Comparison of ENCODE assay signal across 18 mouse cellular contexts in the genomic region with DNA sequence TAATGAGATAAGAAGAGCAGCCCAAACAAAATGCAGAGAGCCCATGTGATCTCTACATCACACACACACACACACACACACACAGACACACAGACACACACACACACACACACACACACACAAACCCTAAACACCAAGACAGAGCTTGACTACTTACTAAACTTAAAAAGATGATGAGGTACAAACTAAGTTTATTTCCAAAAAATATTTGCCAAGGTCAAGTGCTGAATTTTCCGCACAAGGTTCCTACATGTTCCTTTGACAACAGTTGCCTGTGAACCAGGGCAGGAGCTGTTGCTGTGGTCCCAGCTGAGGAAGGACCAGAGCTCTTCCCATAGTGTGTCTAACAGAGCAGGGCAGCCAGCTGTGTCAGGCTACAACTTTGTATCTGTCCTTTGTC. TPM values are rescaled to one million over a fixed set of nuclear protein-coding genes. Genes with fewer than 3 reads are reported as not detected.
DNase-seq lines count a peak whose midpoint lies in the region; ATAC-seq and TF ChIP-seq lines count a peak whose summit lies in the region.
"Had no signal": no experiment of that assay in that cellular context is flagged by ENCODE, and none has a peak within 500 bp of the region (broad histone marks: within the 10 kb centered on the region; RNA-seq: fewer than 3 reads in every experiment).

No protein-coding gene starts in this region.

- peaks cover 2% of the 10 kb centered on the region; the same call in 1 of the 2 replicates for H3K4me1 ChIP-seq in lung, adult 2 months (ENCODE audit: control insufficient read depth, insufficient read depth, low read length)
- H3K4me1 ChIP-seq in ES-E14 (ENCODE audit: control insufficient read depth in 2 of 2, insufficient read depth in 2 of 2, low read length in 2 of 2, poor library complexity in 1 of 2), result peaks cover 3 to 8% of the 10 kb centered on the region in 2 experiments; a peak in 3 of 4 replicates
- H3K4me1 ChIP-seq in forebrain, embryonic 13.5 days, result no peaks in the 10 kb centered on the region
- H3K4me1 ChIP-seq: forebrain, embryonic 15.5 days; intestine, embryonic 15.5 days; neural tube, embryonic 12.5 days had no signal

- TF ChIP-seq CTCF in gastrocnemius, adult 2 months (IDR thresholded peaks at IDR 0.05), result no peak
- no peak for TF ChIP-seq CTCF in lung, adult 2 months (IDR thresholded peaks at IDR 0.05; ENCODE audit: insufficient read depth, low read length)

- WGBS in lung, adult 2 months, result 44% methylated on average over 1 of the region's 1 CpGs
- WGBS in forebrain, embryonic 13.5 days, result 83% methylated on average over 1 of the region's 1 CpGs

- DNase-seq in gastrocnemius, adult 2 months, result no peak
- DNase-seq in gastrocnemius, adult 18-20 months (ENCODE audit: low spot score), result no peak
- DNase-seq in lung, adult 2 months, result no peak
- DNase-seq in lung, postnatal 14 days, result no peak
- DNase-seq in ES-E14 (ENCODE audit: low read depth, low spot score), result no peak
- DNase-seq in naive thymus-derived CD4-positive, alpha-beta T cell, adult 2 months (ENCODE audit: low read depth), result peak; percentile 62
- no peak for DNase-seq in kidney, postnatal 10 days
- DNase-seq: cerebellum, adult 9-11 months; embryo, embryonic 11 days; gastrocnemius, postnatal 10 days; left cerebral cortex, postnatal 4 days had no signal

- intact Hi-C loops in gastrocnemius, adult 2 months (cut with DNase I), result no loop called here

- in situ Hi-C loops in ES-E14 (cut with MboI; ENCODE audit: low sequenced_read_pairs in 2 of 2, unreplicated experiment in 2 of 2), result no loop called here

- peak overlapping the region; percentile 60 for H3K4me3 ChIP-seq in gastrocnemius, adult 2 months
- peak overlapping the region; percentile 44 for H3K4me3 ChIP-seq in lung, adult 2 months (replicated peaks; ENCODE audit: extremely low read depth, low read depth, low read length)
- no peak overlapping the region for H3K4me3 ChIP-seq in ES-E14 (ENCODE audit: insufficient read depth in 1 of 2, low read depth in 1 of 2, low read length in 2 of 2, poor library complexity in 1 of 2, severe bottlenecking in 1 of 2)
- H3K4me3 ChIP-seq in forebrain, embryonic 13.5 days, result no peak overlapping the region
- H3K4me3 ChIP-seq: forebrain, embryonic 15.5 days; intestine, embryonic 15.5 days; neural tube, embryonic 12.5 days had no signal

- no peak for ATAC-seq in forebrain, embryonic 13.5 days
- ATAC-seq: forebrain, embryonic 15.5 days; intestine, embryonic 15.5 days; midbrain, embryonic 16.5 days had no signal

- H3K9me3 ChIP-seq in ES-E14 (ENCODE audit: control insufficient read depth, insufficient read depth, low read depth, low read length), result no peaks in the 10 kb centered on the region
- no peaks in the 10 kb centered on the region for H3K9me3 ChIP-seq in forebrain, embryonic 13.5 days (replicated peaks)
- H3K9me3 ChIP-seq: forebrain, embryonic 15.5 days; intestine, embryonic 15.5 days; neural tube, embryonic 12.5 days had no signal

- H3K4me2 ChIP-seq in forebrain, embryonic 13.5 days, result no peak overlapping the region
- H3K4me2 ChIP-seq: forebrain, embryonic 15.5 days; intestine, embryonic 15.5 days; neural tube, embryonic 12.5 days had no signal

- H3K9ac ChIP-seq in ES-E14 (ENCODE audit: insufficient read depth, low read depth, low read length, poor library complexity, severe bottlenecking), result no peak overlapping the region
- no peak overlapping the region for H3K9ac ChIP-seq in forebrain, embryonic 13.5 days
- H3K9ac ChIP-seq: forebrain, embryonic 15.5 days; intestine, embryonic 15.5 days; neural tube, embryonic 12.5 days had no signal

- TF ChIP-seq POLR2A in lung, adult 2 months (IDR thresholded peaks at IDR 0.05; ENCODE audit: borderline replicate concordance, extremely low read depth, low read depth, low read length), result no peak

- peak overlapping the region; percentile 75 for H3K27ac ChIP-seq in gastrocnemius, adult 2 months
- peak overlapping the region; percentile 45; the same call in 1 of the 2 replicates for H3K27ac ChIP-seq in ES-E14 (ENCODE audit: insufficient read depth, low read depth, low read length, poor library complexity, severe bottlenecking)
- no peak overlapping the region for H3K27ac ChIP-seq in forebrain, embryonic 13.5 days
- H3K27ac ChIP-seq: forebrain, embryonic 15.5 days; intestine, embryonic 15.5 days; macrophage; neural tube, embryonic 12.5 days had no signal

- no peaks in the 10 kb centered on the region for H3K27me3 ChIP-seq in forebrain, embryonic 13.5 days
- H3K27me3 ChIP-seq: forebrain, embryonic 15.5 days; intestine, embryonic 15.5 days; neural tube, embryonic 12.5 days had no signal

- H3K36me3 ChIP-seq in ES-E14 (ENCODE audit: control insufficient read depth, insufficient read depth, low read length, poor library complexity, severe bottlenecking), result no peaks in the 10 kb centered on the region
- H3K36me3 ChIP-seq in forebrain, embryonic 13.5 days (ENCODE audit: poor library complexity, severe bottlenecking), result no peaks in the 10 kb centered on the region
- H3K36me3 ChIP-seq: forebrain, embryonic 15.5 days; intestine, embryonic 15.5 days; neural tube, embryonic 12.5 days had no signal

TF ChIP-seq in ES-E14, 5 proteins besides CTCF, POLR2A, EP300 and RAD21:
- TF ChIP-seq ZC3H11A (IDR thresholded peaks at IDR 0.05; ENCODE audit: borderline replicate concordance, low read depth, low read length), result no peak
- no peak for TF ChIP-seq MAFK (IDR thresholded peaks at IDR 0.05; ENCODE audit: insufficient read depth, low read depth, low read length)
- TF ChIP-seq CHD2 (IDR thresholded peaks at IDR 0.05; ENCODE audit: low read depth, low read length), result no peak
- no peak for TF ChIP-seq HCFC1 (IDR thresholded peaks at IDR 0.05; ENCODE audit: borderline replicate concordance, insufficient read depth, low read length)
- no peak for TF ChIP-seq ZNF384 (IDR thresholded peaks at IDR 0.05; ENCODE audit: low read depth, low read length)

RNA-seq across cellular contexts. Expression of a gene that starts 0.4 kb away (rescaled TPM):
- 1 to 10 TPM; 2.4 to 2.8 TPM for total RNA-seq in gastrocnemius, adult 2 months (2021)
- total RNA-seq in gastrocnemius, adult 18-20 months (2021), result 1 to 10 TPM; 1.7 to 3.8 TPM
- 11.6 and 16.6 TPM in 2 replicates for polyA plus RNA-seq in lung, adult 2 months (2012; rRNA removed)
- 0.79 and 1.5 TPM in 2 replicates for total RNA-seq in ES-E14 (2012; rRNA removed)
- polyA plus RNA-seq in forebrain, embryonic 13.5 days (2015; fragmentation: Nextera tagmentation; extraction: Ambion mirVana), result 0.57 and 0.74 TPM in 2 replicates

RNA-seq across cellular contexts. Expression of a gene that starts 0.4 kb away (rescaled TPM):
- total RNA-seq in gastrocnemius, adult 2 months (2021), result not detected
- total RNA-seq in gastrocnemius, adult 18-20 months (2021), result under 1 TPM in 1 of 2 experiments, not detected in 1; 0.09 TPM
- 2.3 and 2.6 TPM in 2 replicates for polyA plus RNA-seq in lung, adult 2 months (2012; rRNA removed)
- 0.16 and 0.22 TPM in 2 replicates for total RNA-seq in ES-E14 (2012; rRNA removed)
- polyA plus RNA-seq in forebrain, embryonic 13.5 days (2015; fragmentation: Nextera tagmentation; extraction: Ambion mirVana), result 0.22 and 0.33 TPM in 2 replicates
- total RNA-seq: layer of hippocampus, postnatal 25 days had no signal

RNA-seq across cellular contexts. Expression of a gene that starts 0.5 kb away (rescaled TPM):
- 1 to 10 TPM; 1.2 to 2.7 TPM for total RNA-seq in gastrocnemius, adult 2 months (2021)
- 1 to 10 TPM; 1.4 to 8.6 TPM for total RNA-seq in gastrocnemius, adult 18-20 months (2021)
- polyA plus RNA-seq in lung, adult 2 months (2012; rRNA removed), result 18.0 and 18.3 TPM in 2 replicates
- 1.5 and 1.9 TPM in 2 replicates for total RNA-seq in ES-E14 (2012; rRNA removed)
- 0.38 and 0.83 TPM in 2 replicates for polyA plus RNA-seq in forebrain, embryonic 13.5 days (2015; fragmentation: Nextera tagmentation; extraction: Ambion mirVana)

Comparison
In these comparisons a context has a peak if more than half of its experiments do, and no peak if none do; other contexts are left out.
1. H3K4me3 ChIP-seq: peak in gastrocnemius, adult 2 months (single experiment) and lung, adult 2 months (single experiment); none in ES-E14 (0 of 2) and forebrain, embryonic 13.5 days (single experiment).